Mouse (Mus musculus): ENCODE data around the gene Slc39a13. TPM values are rescaled to one million over a fixed set of nuclear protein-coding genes. Genes with fewer than 3 reads are reported as not detected.

Slc39a13 gene
- polyA plus RNA-seq, 1 experiment = 17.8 TPM

DNA sequence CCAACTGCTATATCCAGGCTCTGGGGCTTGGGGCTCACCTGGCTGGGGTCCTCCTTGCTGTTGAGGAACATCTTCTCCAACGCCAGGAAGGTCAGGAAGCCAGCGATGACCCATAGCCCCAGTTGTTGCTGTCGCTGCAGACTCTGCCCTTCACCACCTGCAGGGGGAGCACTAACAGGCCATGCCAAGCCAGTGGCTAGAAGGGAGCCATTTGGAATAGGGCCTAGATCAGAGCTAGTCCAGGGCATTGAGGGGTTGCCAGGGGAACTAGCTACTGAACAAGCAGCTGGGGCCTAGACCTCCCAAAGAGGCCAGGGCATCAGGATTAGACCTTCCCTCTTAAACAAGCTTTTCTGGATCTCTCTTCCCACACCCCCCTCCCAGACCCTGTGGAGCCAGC, 4.7 kb downstream of the Slc39a13 start:
- Histone ChIP-seq H3K27ac (ENCODE audit: insufficient read depth, low read depth, low read length) (no peak overlapping the region), H3K36me3 (ENCODE audit: control insufficient read depth, insufficient read depth, low read length) (peaks cover 27% of the 10 kb centered on the region), H3K4me3 (ENCODE audit: low read depth, low read length) (no peak overlapping the region), H3K27me3 (ENCODE audit: control insufficient read depth, insufficient read depth, low read length) (no peaks in the 10 kb centered on the region), H3K4me1 (ENCODE audit: control insufficient read depth, insufficient read depth, insufficient read length, low read length) (0 out of 2 replicates have a peak, but pooled peaks cover under 1% of the 10 kb centered on the region)
- TF ChIP-seq CTCF (IDR thresholded peaks at IDR 0.05; ENCODE audit: extremely low read depth, insufficient read length, insufficient replicate concordance, low read depth, low read length) (peak; percentile 71; the same call in 1 of the 2 replicates), POLR2A (IDR thresholded peaks at IDR 0.05; ENCODE audit: low read depth, low read length) (no peak)
- WGBS = 54% methylated on average over 3 of the region's 3 CpGs

DNA sequence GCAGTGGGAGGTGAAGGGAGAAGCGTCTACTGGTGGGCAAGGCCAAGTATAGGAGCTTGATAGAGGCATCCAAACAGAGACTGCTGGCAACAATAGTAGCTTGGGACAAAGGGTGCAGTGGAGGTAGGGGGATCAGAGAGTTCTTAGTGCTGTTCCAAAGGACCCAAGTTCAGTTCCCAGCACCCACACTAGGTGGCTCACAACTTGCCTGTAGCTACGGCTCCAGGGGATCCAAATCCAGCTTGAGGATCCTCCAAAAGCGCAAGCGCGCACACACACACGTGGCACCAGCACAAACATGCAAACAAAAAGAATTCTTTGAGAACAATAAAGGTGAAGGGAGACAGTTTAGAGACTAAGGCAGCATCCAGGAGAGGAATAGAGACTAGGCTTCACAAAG, 6.0 kb downstream of the Slc39a13 start:
- Histone ChIP-seq H3K27ac (ENCODE audit: insufficient read depth, low read depth, low read length) (no peak overlapping the region), H3K4me1 (ENCODE audit: control insufficient read depth, insufficient read depth, insufficient read length, low read length) (no peaks in the 10 kb centered on the region), H3K36me3 (ENCODE audit: control insufficient read depth, insufficient read depth, low read length) (peaks cover 37% of the 10 kb centered on the region), H3K4me3 (ENCODE audit: low read depth, low read length) (no peak overlapping the region), H3K27me3 (ENCODE audit: control insufficient read depth, insufficient read depth, low read length) (no peaks in the 10 kb centered on the region)
- TF ChIP-seq CTCF (IDR thresholded peaks at IDR 0.05; ENCODE audit: extremely low read depth, insufficient read length, insufficient replicate concordance, low read depth, low read length) (no peak), POLR2A (IDR thresholded peaks at IDR 0.05; ENCODE audit: low read depth, low read length) (no peak)
- WGBS = 91% methylated on average over 6 of the region's 6 CpGs

DNA sequence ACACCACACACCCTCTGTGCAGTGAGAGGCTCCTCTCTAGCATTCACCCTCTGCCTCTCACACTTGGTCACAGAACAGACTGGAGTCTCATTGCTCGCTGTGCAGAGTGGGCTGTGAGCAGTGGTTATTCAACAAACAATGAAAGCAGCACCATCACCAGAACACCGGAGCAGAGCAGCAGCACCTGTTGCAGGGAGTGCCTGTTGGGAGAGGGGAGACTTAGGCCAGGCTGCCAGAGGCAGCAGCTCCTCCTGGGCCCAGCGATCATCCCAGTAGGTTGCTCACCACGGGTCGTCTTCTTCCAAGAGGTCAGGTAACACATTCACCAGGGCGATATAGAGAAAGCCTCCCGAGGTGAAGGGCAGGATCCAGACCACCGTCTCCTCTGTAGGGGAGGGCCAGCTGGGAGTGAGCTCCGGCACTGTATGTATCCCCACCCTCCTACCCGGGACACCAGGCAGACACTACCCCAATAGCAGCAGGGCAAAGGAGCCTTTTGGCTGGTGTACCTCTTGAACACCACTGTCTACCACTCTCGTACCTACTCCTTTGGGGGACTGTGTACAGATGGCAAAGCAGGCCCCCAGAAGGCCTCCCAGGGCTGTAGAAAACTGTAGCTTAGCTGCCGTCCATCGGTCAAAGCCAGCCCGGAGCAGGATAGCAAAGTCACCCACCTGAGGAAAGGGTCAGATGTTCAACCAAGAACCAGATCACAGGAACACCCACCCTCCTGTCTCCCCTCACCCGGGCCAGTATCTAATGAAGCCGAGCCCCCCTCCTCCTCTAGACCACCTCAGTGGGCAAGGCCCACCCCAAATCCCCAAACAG, 7.2 kb downstream of the Slc39a13 start:
- TF ChIP-seq POLR2A (IDR thresholded peaks at IDR 0.05; ENCODE audit: low read depth, low read length) = no peak
- TF ChIP-seq CTCF (IDR thresholded peaks at IDR 0.05; ENCODE audit: extremely low read depth, insufficient read length, insufficient replicate concordance, low read depth, low read length) = no peak
- no peak overlapping the region for H3K27ac ChIP-seq (ENCODE audit: insufficient read depth, low read depth, low read length)
- no peaks in the 10 kb centered on the region for H3K27me3 ChIP-seq (ENCODE audit: control insufficient read depth, insufficient read depth, low read length)
- H3K4me3 ChIP-seq (ENCODE audit: low read depth, low read length) = no peak overlapping the region
- H3K4me1 ChIP-seq (ENCODE audit: control insufficient read depth, insufficient read depth, insufficient read length, low read length) = no peaks in the 10 kb centered on the region
- WGBS = 89% methylated on average over 16 of the region's 16 CpGs
- H3K36me3 ChIP-seq (ENCODE audit: control insufficient read depth, insufficient read depth, low read length) = peaks cover 48% of the 10 kb centered on the region

DNA sequence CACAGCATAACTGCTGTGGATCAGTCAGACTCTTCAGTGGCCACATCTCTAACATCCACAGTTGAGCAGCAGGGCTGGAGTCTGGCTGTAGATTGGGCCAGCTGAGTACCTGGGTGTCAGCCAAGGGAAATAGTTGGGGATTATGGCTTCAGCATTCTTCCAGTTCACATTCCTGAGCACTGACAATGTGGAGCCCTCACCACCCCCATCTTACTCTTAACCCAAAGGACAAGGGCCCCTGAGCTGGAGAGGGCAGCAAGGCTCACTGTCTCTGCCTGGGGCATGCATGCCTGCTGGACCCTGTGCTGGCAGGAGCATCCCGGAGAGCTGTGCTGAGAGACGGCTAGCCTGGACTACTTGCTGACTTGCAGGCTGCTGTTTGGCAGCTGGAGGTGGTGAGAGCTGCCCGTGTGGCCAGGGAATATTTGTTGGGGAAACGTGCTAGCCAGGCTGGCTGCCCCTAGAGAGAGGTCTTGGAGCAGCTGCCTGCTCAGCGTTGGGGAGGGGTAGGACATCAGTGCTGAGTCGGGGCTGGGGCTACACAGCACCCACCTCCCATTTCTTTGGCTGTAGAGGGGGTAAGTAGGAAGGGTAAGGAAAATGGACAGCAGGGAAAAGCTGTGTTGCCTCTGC, 8.3 kb downstream of the Slc39a13 start:
- 77% methylated on average over 6 of the region's 6 CpGs for WGBS
- H3K4me3 ChIP-seq (ENCODE audit: low read depth, low read length) = no peak overlapping the region
- H3K36me3 ChIP-seq (ENCODE audit: control insufficient read depth, insufficient read depth, low read length) = peaks cover 57% of the 10 kb centered on the region
- H3K27ac ChIP-seq (ENCODE audit: insufficient read depth, low read depth, low read length) = no peak overlapping the region
- TF ChIP-seq CTCF (IDR thresholded peaks at IDR 0.05; ENCODE audit: extremely low read depth, insufficient read length, insufficient replicate concordance, low read depth, low read length) = no peak
- no peak for TF ChIP-seq POLR2A (IDR thresholded peaks at IDR 0.05; ENCODE audit: low read depth, low read length)
- no peaks in the 10 kb centered on the region for H3K4me1 ChIP-seq (ENCODE audit: control insufficient read depth, insufficient read depth, insufficient read length, low read length)
- no peaks in the 10 kb centered on the region for H3K27me3 ChIP-seq (ENCODE audit: control insufficient read depth, insufficient read depth, low read length)

DNA sequence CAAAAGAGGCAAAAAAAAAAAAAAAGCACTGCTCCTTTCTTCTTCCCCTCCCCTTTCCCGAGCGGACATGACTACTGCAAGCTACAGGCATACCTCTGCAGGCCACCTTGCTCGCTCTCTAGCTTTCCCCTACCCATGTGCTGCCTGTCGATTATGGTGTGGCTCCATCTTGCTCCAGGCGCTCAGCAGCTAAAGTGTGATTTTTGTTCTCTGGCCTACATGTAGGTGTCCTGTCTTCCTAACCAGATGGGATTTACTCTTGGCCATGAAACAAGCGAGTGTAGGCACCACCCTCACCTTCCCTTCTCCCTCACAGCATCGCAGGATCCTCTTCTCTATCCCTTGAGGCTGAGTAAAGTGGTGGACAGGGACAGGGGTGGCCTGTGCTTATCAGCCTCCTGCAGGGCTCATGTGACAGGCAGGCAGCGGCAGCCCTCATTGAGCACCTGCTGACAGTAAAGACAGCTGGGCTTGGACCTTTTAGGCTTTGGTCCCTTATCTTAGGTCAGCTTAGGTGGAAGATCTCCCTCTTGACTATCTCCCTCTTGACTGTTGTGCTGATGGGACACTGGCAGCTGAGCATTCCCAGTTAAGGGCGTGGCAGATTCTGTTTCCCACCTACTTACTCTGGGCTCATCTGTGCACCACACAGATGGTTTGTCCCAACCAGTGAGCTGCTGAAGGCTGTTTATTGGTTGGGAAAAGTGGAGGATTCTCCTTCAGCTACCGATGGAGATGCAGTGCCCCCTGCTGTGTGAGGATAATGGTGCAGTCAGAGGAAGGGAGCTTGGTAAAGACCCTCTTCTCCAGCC, 9.5 kb downstream of the Slc39a13 start:
- peaks cover 69% of the 10 kb centered on the region for H3K36me3 ChIP-seq (ENCODE audit: control insufficient read depth, insufficient read depth, low read length)
- H3K4me3 ChIP-seq (ENCODE audit: low read depth, low read length) = no peak overlapping the region
- H3K4me1 ChIP-seq (ENCODE audit: control insufficient read depth, insufficient read depth, insufficient read length, low read length) = no peaks in the 10 kb centered on the region
- no peak overlapping the region for H3K27ac ChIP-seq (ENCODE audit: insufficient read depth, low read depth, low read length)
- 81% methylated on average over 10 of the region's 10 CpGs for WGBS
- H3K27me3 ChIP-seq (ENCODE audit: control insufficient read depth, insufficient read depth, low read length) = no peaks in the 10 kb centered on the region
- TF ChIP-seq CTCF (IDR thresholded peaks at IDR 0.05; ENCODE audit: extremely low read depth, insufficient read length, insufficient replicate concordance, low read depth, low read length) = peak; percentile 28; the same call in 1 of the 2 replicates
- TF ChIP-seq POLR2A (IDR thresholded peaks at IDR 0.05; ENCODE audit: low read depth, low read length) = no peak

DNA sequence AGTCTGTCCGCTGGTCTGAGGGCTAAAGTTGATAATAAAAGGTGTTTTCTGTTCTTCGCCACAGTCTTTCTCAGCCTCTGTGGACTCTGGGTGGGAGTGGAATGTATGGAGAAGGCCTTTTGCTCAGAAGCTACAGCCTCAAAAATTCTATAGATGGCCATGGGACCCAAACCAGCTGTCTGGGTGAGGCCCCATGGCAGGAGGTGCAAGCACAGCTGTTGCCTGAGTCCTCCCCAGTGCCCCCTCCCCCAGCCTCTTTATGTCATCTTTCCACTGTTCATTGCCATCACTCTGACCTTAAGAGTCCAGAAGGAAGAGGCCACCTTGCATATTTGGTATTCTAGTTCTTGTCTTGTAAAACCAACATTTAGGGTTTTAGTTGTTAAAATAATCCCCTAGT, 10.8 kb downstream of the Slc39a13 start:
- WGBS = 91% methylated on average over 2 of the region's 2 CpGs
- H3K4me1 ChIP-seq (ENCODE audit: control insufficient read depth, insufficient read depth, insufficient read length, low read length) = no peaks in the 10 kb centered on the region; the same call in 1 of the 2 replicates
- no peak overlapping the region for H3K27ac ChIP-seq (ENCODE audit: insufficient read depth, low read depth, low read length)
- no peaks in the 10 kb centered on the region for H3K27me3 ChIP-seq (ENCODE audit: control insufficient read depth, insufficient read depth, low read length)
- peaks cover 75% of the 10 kb centered on the region for H3K36me3 ChIP-seq (ENCODE audit: control insufficient read depth, insufficient read depth, low read length)
- H3K4me3 ChIP-seq (ENCODE audit: low read depth, low read length) = no peak overlapping the region
- no peak for TF ChIP-seq CTCF (IDR thresholded peaks at IDR 0.05; ENCODE audit: extremely low read depth, insufficient read length, insufficient replicate concordance, low read depth, low read length)
- TF ChIP-seq POLR2A (IDR thresholded peaks at IDR 0.05; ENCODE audit: low read depth, low read length) = no peak

Measured in small intestine, adult 2 months (tissue).